Mouse (Mus musculus) left cerebral cortex, postnatal 36 days (tissue): ENCODE results near the gene Gng3. TPM values are rescaled to one million over a fixed set of nuclear protein-coding genes. Genes with fewer than 3 reads are reported as not detected.
A peak's percentile ranks its signal among the peaks of the same experiment; 100 is the strongest.
"Not testable (repeated sequence)": the region's sequence is repeated elsewhere in the genome, so short reads cannot be mapped to it uniquely, and the experiment has no call there.

Experiments
- DNase-seq, 2 experiments: peaks; one replicate each; pipeline ENCODE4 v3.0.0; 2021 to 2022; ENCODE audit warnings: low spot score in 2 of 2, mixed read lengths in 1 of 2
- intact Hi-C: fragments of 180-260 bp; cut with DNase I; formaldehyde crosslinking; loops from one replicate; pipeline ENCODE4 v1.15.1; 2025
- total RNA-seq, 2 experiments: library from RNA; stranded (reverse); gene quantifications; 2 replicates each; pipeline ENCODE4 v1.2.3; 2021

Gng3 gene
- total RNA-seq, 2 experiments from 2014 or later, result 190 to 230 TPM

GRCm38 (mm10) chr19:8850402-8850901 is 11.5 kb upstream of the Gng3 start, which contains the start of gene Lrrn4cl:
TSS of gene Lrrn4cl (plus strand) at chr19:8850768.
- no peak for DNase-seq
- intact Hi-C loops, result no loop called here

GRCm38 (mm10) chr19:8848356-8848755 is 9.4 kb upstream of the Gng3 start:
- DNase-seq, result no peak
- intact Hi-C loops, result no loop called here

- DNase-seq, result peak; percentile 62 to 75
- intact Hi-C loops, result loop anchor here (5.0 kb wide), 1 partner anchor 53 kb away; the partner anchor contains the start of gene Ganab
These were observed 5.6 kb upstream of the Gng3 start for GRCm38 (mm10) chr19:8844371-8845129.

GRCm38 (mm10) chr19:8842961-8843360 is 4.0 kb upstream of the Gng3 start:
- no peak for DNase-seq
- intact Hi-C loops, result loop anchor here (5.0 kb wide), 1 partner anchor 54 kb away; the partner anchor contains the start of gene Ganab

- no peak for DNase-seq
- intact Hi-C loops, result loop anchor here (5.0 kb wide), 1 partner anchor 56 kb away; the partner anchor contains the start of gene Ganab
These were observed 2.0 kb upstream of the Gng3 start for GRCm38 (mm10) chr19:8841012-8841411.

- intact Hi-C loops, result loop anchor here (2.0 to 5.0 kb wide), 3 partner anchors 19 to 112 kb away; partner anchors contain the start of genes Ganab, Hnrnpul2 and Tut1
- DNase-seq, result peak; percentile 79
These were observed 1.2 kb upstream of the Gng3 start for GRCm38 (mm10) chr19:8839908-8840791.

- intact Hi-C loops, result loop anchor here (2.0 to 5.0 kb wide), 2 partner anchors 17 to 114 kb away; partner anchors contain the start of genes Hnrnpul2 and Tut1
- peak in 1 of 2 experiments; percentile 39 for DNase-seq
These were observed 808 bp downstream of the Gng3 start for GRCm38 (mm10) chr19:8838041-8838730.

- intact Hi-C loops, result loop anchor here (5.0 kb wide), 1 partner anchor 115 kb away; the partner anchor contains the start of gene Tut1
- peak; percentile 81 to 87 for DNase-seq
These were observed 1.7 kb downstream of the Gng3 start, which contains the start of gene Bscl2 for GRCm38 (mm10) chr19:8837251-8837791. TSS of gene Bscl2 (plus strand) at chr19:8837467.

- DNase-seq, result not testable (repeated sequence)
- intact Hi-C loops, result loop anchor here (5.0 kb wide), 1 partner anchor 116 kb away; the partner anchor contains the start of gene Tut1
These were observed 2.7 kb downstream of the Gng3 start for GRCm38 (mm10) chr19:8836327-8836726.

GRCm38 (mm10) chr19:8832971-8833370 is 6.0 kb downstream of the Gng3 start:
- no peak for DNase-seq
- intact Hi-C loops, result no loop called here

GRCm38 (mm10) chr19:8831262-8831661 is 7.7 kb downstream of the Gng3 start:
- intact Hi-C loops, result no loop called here
- DNase-seq, result no peak

- intact Hi-C loops, result no loop called here
- DNase-seq, result no peak
These were observed 8.3 kb downstream of the Gng3 start for GRCm38 (mm10) chr19:8830664-8831063.

GRCm38 (mm10) chr19:8829660-8830059 is 9.3 kb downstream of the Gng3 start, which contains the start of gene AC129217.1:
TSS of gene AC129217.1 (plus strand) at chr19:8829773.
- intact Hi-C loops, result no loop called here
- no peak for DNase-seq

GRCm38 (mm10) chr19:8822696-8823095 is 16.3 kb downstream of the Gng3 start:
- no peak for DNase-seq
- intact Hi-C loops, result loop anchor here (5.0 kb wide), 1 partner anchor 50 kb away; the partner anchor contains the start of genes Tmem179b and Tmem223

GRCm38 (mm10) chr19:8821146-8821545 is 17.8 kb downstream of the Gng3 start:
- intact Hi-C loops, result loop anchor here (2.0 to 5.0 kb wide), 2 partner anchors 18 to 49 kb away; partner anchors contain the start of genes Gng3, Tmem179b and Tmem223
- no peak for DNase-seq

- DNase-seq, result no peak
- intact Hi-C loops, result loop anchor here (2.0 to 5.0 kb wide), 2 partner anchors 18 to 48 kb away; partner anchors contain the start of genes Gng3, Tmem179b and Tmem223
These were observed 18.5 kb downstream of the Gng3 start for GRCm38 (mm10) chr19:8820424-8820956.

GRCm38 (mm10) chr19:8819596-8820423 is 19.2 kb downstream of the Gng3 start, which contains the start of gene Hnrnpul2:
TSS of gene Hnrnpul2 (plus strand) at chr19:8820010.
- DNase-seq, result peak; percentile 99
- intact Hi-C loops, result loop anchor here (2.0 to 5.0 kb wide), 2 partner anchors 19 to 48 kb away; partner anchors contain the start of genes Gng3, Tmem179b and Tmem223
